Mouse (Mus musculus) kidney, adult 2 months (tissue): Measurements from ENCODE around the gene Mettl16.
A peak's percentile ranks its signal among the peaks of the same experiment; 100 is the strongest.

Experiments used
- CTCF ChIP-seq: fragments of 200-500 bp; conservative IDR thresholded peaks from 2 replicates; pipeline ENCODE4 v1.5.1; 2011; ENCODE audit warnings: low read depth, mild to moderate bottlenecking, control low read depth, low read length, moderate library complexity, mixed read lengths; ENCODE audit not compliant: insufficient read depth, insufficient read length
- POLR2A ChIP-seq: fragments of 200-500 bp; IDR thresholded peaks from one replicate; pipeline ENCODE4 v1.6.1; 2011; ENCODE audit warnings: low read depth, low read length, control low read depth

DNA sequence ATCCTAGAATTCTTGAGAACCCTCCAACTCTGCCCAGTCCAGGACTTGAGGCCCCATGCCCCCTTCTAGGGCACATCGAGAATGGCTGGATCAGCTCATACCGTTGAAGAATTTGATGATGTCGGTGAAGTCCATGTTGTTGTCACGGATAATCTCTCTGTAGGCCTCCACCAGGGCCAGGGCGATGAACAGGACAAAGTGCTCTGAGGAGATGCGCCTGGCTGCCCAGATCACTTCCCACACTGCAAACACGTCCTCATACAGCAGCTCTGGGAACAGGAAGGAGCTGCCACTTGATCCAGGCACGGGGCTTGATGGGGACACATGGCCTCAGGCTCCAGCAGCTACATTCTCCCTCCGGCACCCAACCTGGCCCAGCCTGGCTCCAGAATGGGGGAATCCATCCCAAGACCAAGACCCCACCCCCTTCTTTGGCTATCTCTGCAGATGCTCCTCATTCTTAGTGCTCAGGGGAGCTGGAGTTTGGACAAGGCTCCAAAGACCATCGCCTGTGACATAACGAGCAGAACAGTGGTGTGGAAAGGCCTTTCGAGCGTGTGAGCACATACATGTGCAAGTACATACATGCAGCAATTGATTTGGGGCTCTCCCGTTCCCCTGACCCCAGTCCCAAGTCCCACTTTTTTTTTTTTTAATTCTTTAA lies 80.5 kb downstream of the Mettl16 start:
- peak; percentile 10 for TF ChIP-seq POLR2A
- TF ChIP-seq CTCF: no peak
